Mouse (Mus musculus): Measurements from ENCODE around the gene Stxbp5. TPM values are rescaled to one million over a fixed set of nuclear protein-coding genes. Genes with fewer than 3 reads are reported as not detected.

Gene Stxbp5
- total RNA-seq, 2 experiments from 2014 or later, result 7.6 to 9.3 TPM

DNA sequence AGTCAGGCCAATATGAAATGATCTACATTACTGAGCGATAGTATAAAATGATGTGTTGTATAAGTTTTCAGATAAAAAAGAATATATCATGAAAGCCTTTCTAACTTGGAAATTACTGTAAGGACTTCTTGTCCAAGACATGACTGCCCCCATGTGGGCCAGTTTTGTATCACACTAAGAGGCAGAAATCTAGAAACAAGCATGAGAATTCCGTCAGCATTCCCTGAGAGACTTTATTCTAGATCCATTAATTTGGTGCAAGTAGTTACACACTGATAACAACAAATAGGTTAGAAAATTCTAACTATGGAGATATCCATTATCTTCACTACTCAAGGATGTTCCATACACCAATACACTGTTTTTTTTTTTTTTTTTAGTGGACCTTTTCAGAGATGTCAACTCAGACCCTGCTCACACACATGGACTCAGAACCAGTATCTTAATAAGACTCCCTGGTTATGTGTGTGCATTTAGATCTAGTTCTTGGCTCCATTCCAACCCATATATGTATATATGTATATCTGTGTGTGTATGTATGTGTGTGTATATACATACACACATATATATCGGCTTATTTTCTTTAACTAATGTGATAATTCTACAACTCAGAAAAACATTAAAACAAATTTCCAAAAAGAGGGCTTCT, 145.9 kb downstream of the Stxbp5 start:
- DNase-seq, result no peak

- DNase-seq, result no peak
Measured at GRCm38 (mm10) chr10:9733861-9734260, 167.0 kb downstream of the Stxbp5 start.

DNA sequence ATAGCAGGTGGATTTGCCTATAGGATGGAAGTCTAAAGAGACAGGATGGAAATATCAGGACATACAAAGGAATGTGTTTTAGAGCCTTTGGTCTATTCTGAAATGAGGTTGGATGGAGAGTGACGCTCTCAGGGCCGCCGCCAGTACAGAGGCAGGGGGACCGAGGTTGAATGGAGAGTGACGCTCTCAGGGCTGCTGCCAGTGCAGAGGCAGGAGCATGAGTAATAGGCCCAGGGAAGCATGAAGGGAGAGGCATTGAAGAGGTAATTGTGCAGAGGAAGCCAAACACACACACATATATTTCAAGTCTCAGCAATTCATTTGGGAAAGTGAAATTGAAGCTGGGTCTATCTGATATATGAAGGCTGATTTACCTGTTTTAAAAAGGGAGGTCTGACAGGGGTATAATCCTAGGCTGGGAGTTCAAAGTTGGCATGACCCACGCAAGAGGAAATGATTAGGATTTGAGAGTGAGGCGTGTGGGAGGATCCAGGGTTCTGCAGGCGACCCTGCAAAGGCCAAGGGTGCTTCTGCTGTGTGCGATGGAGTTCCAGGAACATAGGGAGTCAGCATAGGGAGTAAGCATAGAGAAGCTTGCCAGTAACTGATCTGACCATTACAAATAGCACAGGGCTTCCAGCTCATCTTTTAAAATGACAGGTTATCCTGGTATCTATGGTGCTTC, 168.7 kb downstream of the Stxbp5 start:
- DNase-seq, result no peak

- no peak for DNase-seq
Measured at GRCm38 (mm10) chr10:9722519-9723303, 178.2 kb downstream of the Stxbp5 start.

GRCm38 (mm10) chr10:9720027-9720426, 180.9 kb downstream of the Stxbp5 start:
- DNase-seq, result no peak

DNA sequence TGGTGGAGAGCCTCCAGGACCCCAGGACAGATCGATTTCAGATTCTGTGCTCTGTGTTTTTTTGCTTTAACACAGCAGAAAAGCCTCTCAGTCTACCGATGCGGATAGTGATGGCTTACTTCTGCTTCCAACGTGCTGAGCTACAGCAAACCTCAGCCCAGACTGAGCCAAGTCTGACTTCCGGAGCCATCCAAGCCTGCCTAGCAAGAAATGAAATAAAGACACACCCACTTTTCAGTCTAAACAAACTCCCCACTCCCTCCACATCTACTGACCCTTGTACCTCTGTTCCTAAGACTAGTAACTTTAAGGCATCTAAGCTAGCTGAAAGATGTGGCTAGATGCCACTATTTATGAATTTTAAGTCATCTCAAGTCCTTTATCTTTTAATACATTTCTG, 182.8 kb downstream of the Stxbp5 start:
- no peak for DNase-seq

Other genes starting within 250 kb of the Stxbp5 start
- gene Samd5, start 225.9 kb downstream of the Stxbp5 start, total RNA-seq (2021), result 1 to 10 TPM; 1.7 to 2.0 TPM

All from gastrocnemius, postnatal 25 days (tissue).